Mouse (Mus musculus) myocyte (in vitro differentiated cells): ENCODE measurements around the gene Stard13. TPM values are rescaled to one million over a fixed set of nuclear protein-coding genes. Genes with fewer than 3 reads are reported as not detected.

Experiments used
- H3K27me3 ChIP-seq: one replicate; pipeline ENCODE4 v1.6.1; 2011; ENCODE audit not compliant: control insufficient read depth, insufficient read depth, insufficient read length
- H3K36me3 ChIP-seq: one replicate; pipeline ENCODE4 v1.6.1; 2011; ENCODE audit not compliant: control insufficient read depth, insufficient read depth
- H3K4me2 ChIP-seq: one replicate; pipeline ENCODE4 v1.6.1; 2011; ENCODE audit warnings: low read depth, control low read depth
- H3K4me3 ChIP-seq: one replicate; pipeline ENCODE4 v1.5.1; 2011; ENCODE audit warnings: mild to moderate bottlenecking, control low read depth, moderate library complexity
- H3K79me2 ChIP-seq: one replicate; pipeline ENCODE4 v1.6.1; 2011; ENCODE audit not compliant: control insufficient read depth, insufficient read depth
- H3ac ChIP-seq: one replicate; pipeline ENCODE4 v1.6.1; 2011; ENCODE audit not compliant: control insufficient read depth, insufficient read length
- CEBPB ChIP-seq: IDR thresholded peaks from 2 replicates; pipeline ENCODE4 v1.6.1; 2011; ENCODE audit warnings: mild to moderate bottlenecking, moderate library complexity; ENCODE audit not compliant: poor library complexity, insufficient read depth, severe bottlenecking
- E2F4 ChIP-seq: IDR thresholded peaks from one replicate; pipeline ENCODE4 v1.6.1; 2011; ENCODE audit warnings: mild to moderate bottlenecking, control low read depth, moderate library complexity; ENCODE audit not compliant: insufficient read depth
- MAX ChIP-seq: IDR thresholded peaks from one replicate; pipeline ENCODE4 v1.6.1; 2011; ENCODE audit warnings: low read depth, mild to moderate bottlenecking, control low read depth
- MYOD1 ChIP-seq, 3 experiments: IDR thresholded peaks; one replicate each; pipeline ENCODE4 v1.6.1; 2011; ENCODE audit warnings: control low read depth in 2 of 3, low read depth in 2 of 3, mild to moderate bottlenecking in 2 of 3, moderate library complexity in 1 of 3; ENCODE audit not compliant: insufficient read length in 2 of 3, control insufficient read depth in 1 of 3
- MYOG ChIP-seq, 3 experiments: IDR thresholded peaks; one replicate each; pipeline ENCODE4 v1.6.1; 2011; ENCODE audit warnings: control low read depth in 2 of 3, low read depth in 2 of 3, mild to moderate bottlenecking in 2 of 3; ENCODE audit not compliant: insufficient read length in 2 of 3, control insufficient read depth in 1 of 3, insufficient read depth in 1 of 3
- POLR2A ChIP-seq: IDR thresholded peaks from one replicate; pipeline ENCODE4 v1.6.1; 2011; ENCODE audit warnings: low read depth, mild to moderate bottlenecking, control low read depth, moderate library complexity; ENCODE audit not compliant: insufficient read length
- POLR2AphosphoS2 ChIP-seq: IDR thresholded peaks from one replicate; pipeline ENCODE4 v1.6.1; 2011; ENCODE audit warnings: low read depth, control low read depth; ENCODE audit not compliant: insufficient read length
- REST ChIP-seq: IDR thresholded peaks from one replicate; pipeline ENCODE4 v1.6.1; 2011; ENCODE audit warnings: mild to moderate bottlenecking, control low read depth, moderate library complexity; ENCODE audit not compliant: insufficient read depth, insufficient read length
- SRF ChIP-seq: IDR thresholded peaks from one replicate; pipeline ENCODE4 v1.6.1; 2011; ENCODE audit warnings: low read depth; ENCODE audit not compliant: control insufficient read depth, insufficient read length
- TCF12 ChIP-seq: IDR thresholded peaks from one replicate; pipeline ENCODE4 v1.6.1; 2011; ENCODE audit warnings: mild to moderate bottlenecking, control low read depth; ENCODE audit not compliant: poor library complexity, insufficient read depth, severe bottlenecking
- TCF3 ChIP-seq: IDR thresholded peaks from one replicate; pipeline ENCODE4 v1.6.1; 2011; ENCODE audit warnings: low read depth, control low read depth; ENCODE audit not compliant: insufficient read length
- USF1 ChIP-seq: IDR thresholded peaks from one replicate; pipeline ENCODE4 v1.6.1; 2011; ENCODE audit warnings: low read depth, mild to moderate bottlenecking, control low read depth, moderate library complexity
- polyA plus RNA-seq: library from polyadenylated mRNA; unstranded; fragments of >200 nt; fragmentation: generic; extraction: Trizol; gene quantifications from one replicate; pipeline ENCODE4 v1.2.1, GENCODE M21; 2012; ENCODE audit warnings: missing spikeins

Gene Stard13
- polyA plus RNA-seq, 1 experiment = 15.2 TPM

DNA sequence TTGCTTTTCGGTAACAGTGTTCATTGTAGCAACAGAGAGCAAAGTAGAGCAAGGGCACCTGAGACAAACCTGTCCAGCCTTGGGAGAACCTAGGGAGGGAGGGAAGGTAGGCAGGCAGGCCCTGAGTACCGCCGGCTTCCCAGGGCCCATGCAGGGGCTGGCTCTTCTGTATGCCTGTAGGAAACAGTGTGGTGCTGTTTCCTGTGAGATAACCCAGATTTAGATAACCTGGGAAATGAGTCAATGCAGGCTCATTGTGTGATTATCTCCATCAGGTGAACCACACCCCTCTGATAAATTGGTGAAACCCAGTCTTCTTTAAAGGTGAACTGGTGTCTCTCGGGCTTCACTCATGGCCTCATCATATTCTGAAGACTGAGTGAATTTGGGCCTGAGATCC is 207.6 kb downstream of the Stard13 start:
- H3ac ChIP-seq = no peak overlapping the region
- no peak overlapping the region for H3K4me2 ChIP-seq
- H3K79me2 ChIP-seq = no peaks in the 10 kb centered on the region
- TF ChIP-seq POLR2A = no peak
- no peak for TF ChIP-seq MAX
- no peak for TF ChIP-seq CEBPB
- TF ChIP-seq TCF3 = no peak
- TF ChIP-seq USF1 = no peak
- H3K36me3 ChIP-seq = no peaks in the 10 kb centered on the region
- H3K27me3 ChIP-seq = no peaks in the 10 kb centered on the region
- no peak overlapping the region for H3K4me3 ChIP-seq

DNA sequence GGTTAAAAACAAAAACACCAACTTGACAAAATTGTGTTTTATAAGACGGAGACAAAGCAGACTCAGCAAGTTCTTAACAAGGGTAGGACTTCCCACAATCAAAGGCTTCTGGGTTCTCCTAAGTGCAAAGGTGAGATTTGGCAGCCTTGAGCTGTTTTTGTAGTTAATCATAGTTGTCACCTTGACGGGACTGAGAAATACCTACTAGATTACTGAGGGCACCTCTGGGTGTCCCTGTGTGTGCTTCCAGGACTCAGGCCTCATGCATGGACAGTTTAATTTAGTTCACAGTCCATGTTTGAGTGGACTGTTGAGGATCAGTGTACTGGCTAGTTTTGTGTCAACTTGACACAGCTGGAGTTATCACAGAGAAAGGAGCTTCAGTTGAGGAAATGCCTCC is 209.2 kb downstream of the Stard13 start:
- Histone ChIP-seq H3K4me3 (no peak overlapping the region), H3K36me3 (no peaks in the 10 kb centered on the region), H3ac (no peak overlapping the region), H3K27me3 (no peaks in the 10 kb centered on the region), H3K79me2 (no peaks in the 10 kb centered on the region), H3K4me2 (no peak overlapping the region)
- TF ChIP-seq POLR2AphosphoS2 (no peak), MYOG (IDR thresholded peaks at IDR 0.05; ENCODE audit: control insufficient read depth in 1 of 3, insufficient read depth in 1 of 3, insufficient read length in 2 of 3, low read depth in 2 of 3) (no peak), E2F4 (no peak), USF1 (no peak), TCF3 (no peak), SRF (no peak), MAX (no peak), POLR2A (no peak), REST (no peak), TCF12 (no peak), CEBPB (no peak)

- TF ChIP-seq POLR2AphosphoS2 (no peak), REST (no peak), CEBPB (no peak), USF1 (no peak), E2F4 (no peak), TCF12 (no peak), MYOG (IDR thresholded peaks at IDR 0.05; ENCODE audit: control insufficient read depth in 1 of 3, insufficient read depth in 1 of 3, insufficient read length in 2 of 3, low read depth in 2 of 3) (no peak), SRF (no peak), POLR2A (no peak), TCF3 (no peak)
- no peaks in the 10 kb centered on the region for H3K79me2 ChIP-seq
- no peak overlapping the region for H3ac ChIP-seq
- no peaks in the 10 kb centered on the region for H3K27me3 ChIP-seq
- H3K4me2 ChIP-seq = no peak overlapping the region
- no peaks in the 10 kb centered on the region for H3K36me3 ChIP-seq
- no peak overlapping the region for H3K4me3 ChIP-seq
These were observed 210.2 kb downstream of the Stard13 start for GRCm38 (mm10) chr5:151023461-151023860.

- no peak overlapping the region for H3K4me3 ChIP-seq
- no peak for TF ChIP-seq MYOD1 (IDR thresholded peaks at IDR 0.05; ENCODE audit: control insufficient read depth in 1 of 3, insufficient read length in 2 of 3, low read depth in 2 of 3)
- no peak for TF ChIP-seq E2F4
- TF ChIP-seq TCF12 = no peak
- no peak for TF ChIP-seq SRF
- no peak for TF ChIP-seq MAX
- TF ChIP-seq TCF3 = no peak
- TF ChIP-seq USF1 = no peak
- TF ChIP-seq MYOG (IDR thresholded peaks at IDR 0.05; ENCODE audit: control insufficient read depth in 1 of 3, insufficient read depth in 1 of 3, insufficient read length in 2 of 3, low read depth in 2 of 3) = no peak
- TF ChIP-seq REST = no peak
- no peak for TF ChIP-seq CEBPB
- no peak for TF ChIP-seq POLR2A
- TF ChIP-seq POLR2AphosphoS2 = no peak
- H3K36me3 ChIP-seq = no peaks in the 10 kb centered on the region
- H3K79me2 ChIP-seq = no peaks in the 10 kb centered on the region
- no peak overlapping the region for H3ac ChIP-seq
- H3K4me2 ChIP-seq = no peak overlapping the region
- no peaks in the 10 kb centered on the region for H3K27me3 ChIP-seq
These were observed 210.7 kb downstream of the Stard13 start for GRCm38 (mm10) chr5:151022939-151023338.

- Histone ChIP-seq H3K79me2 (no peaks in the 10 kb centered on the region), H3K27me3 (no peaks in the 10 kb centered on the region), H3K4me3 (no peak overlapping the region), H3K36me3 (no peaks in the 10 kb centered on the region), H3ac (no peak overlapping the region), H3K4me2 (no peak overlapping the region)
- no peak for TF ChIP-seq POLR2A
- TF ChIP-seq TCF12 = no peak
- TF ChIP-seq TCF3 = no peak
- TF ChIP-seq REST = no peak
- TF ChIP-seq POLR2AphosphoS2 = no peak
- TF ChIP-seq MAX = no peak
- TF ChIP-seq SRF = no peak
- no peak for TF ChIP-seq CEBPB
- TF ChIP-seq USF1 = no peak
- TF ChIP-seq MYOD1 (IDR thresholded peaks at IDR 0.05; ENCODE audit: control insufficient read depth in 1 of 3, insufficient read length in 2 of 3, low read depth in 2 of 3) = no peak
- no peak for TF ChIP-seq MYOG (IDR thresholded peaks at IDR 0.05; ENCODE audit: control insufficient read depth in 1 of 3, insufficient read depth in 1 of 3, insufficient read length in 2 of 3, low read depth in 2 of 3)
- TF ChIP-seq E2F4 = no peak
These were observed 211.6 kb downstream of the Stard13 start for GRCm38 (mm10) chr5:151022026-151022425.
